Mouse (Mus musculus) thymus, adult 2 months (tissue): Measurements from ENCODE around the gene Gm20388. TPM values are rescaled to one million over a fixed set of nuclear protein-coding genes. Genes with fewer than 3 reads are reported as not detected.
A peak's percentile ranks its signal among the peaks of the same experiment; 100 is the strongest.

Source experiments
- DNase-seq: peaks from one replicate; pipeline ENCODE4 v3.0.0; 2021
- H3K27ac ChIP-seq: fragments of 200-500 bp; 2 replicates; pipeline ENCODE4 v1.5.1; 2012; ENCODE audit warnings: low read length, control low read depth; ENCODE audit not compliant: control insufficient read depth, insufficient read depth
- H3K27me3 ChIP-seq: fragments of 200-500 bp; 2 replicates; pipeline ENCODE4 v1.6.1; 2012; ENCODE audit warnings: mild to moderate bottlenecking, low read length, moderate library complexity, mixed read lengths; ENCODE audit not compliant: control insufficient read depth, insufficient read depth
- H3K36me3 ChIP-seq: fragments of 200-500 bp; 2 replicates; pipeline ENCODE4 v1.6.1; 2012; ENCODE audit warnings: mild to moderate bottlenecking, low read length, moderate library complexity; ENCODE audit not compliant: control insufficient read depth, insufficient read depth
- H3K4me1 ChIP-seq: fragments of 200-500 bp; replicated peaks from 2 replicates; pipeline ENCODE4 v1.6.1; 2012; ENCODE audit warnings: low read length; ENCODE audit not compliant: control insufficient read depth, insufficient read depth
- H3K4me3 ChIP-seq: fragments of 200-500 bp; 2 replicates; pipeline ENCODE4 v1.5.1; 2012; ENCODE audit warnings: mild to moderate bottlenecking, low read length, control low read depth, moderate library complexity; ENCODE audit not compliant: control insufficient read depth, insufficient read depth
- CTCF ChIP-seq: fragments of 200-500 bp; IDR thresholded peaks from 2 replicates; pipeline ENCODE4 v1.5.1; 2012; ENCODE audit warnings: mild to moderate bottlenecking, control low read depth, low read length, moderate library complexity, borderline replicate concordance; ENCODE audit not compliant: control insufficient read depth, poor library complexity, insufficient read depth; ENCODE audit errors: extremely low read depth
- POLR2A ChIP-seq: fragments of 200-500 bp; IDR thresholded peaks from 2 replicates; pipeline ENCODE4 v1.6.1; 2012; ENCODE audit warnings: mild to moderate bottlenecking, low read length, control low read depth, moderate library complexity; ENCODE audit not compliant: control insufficient read depth, poor library complexity, insufficient read depth; ENCODE audit errors: extremely low read depth
- WGBS: fragments of 180-500 bp; shearing (Covaris S2); methylation state at CpG from one replicate; pipeline ENCODE4 v1.1.7; 2018; 5-methylcytosine and 5-hydroxymethylcytosine counted together
- polyA plus RNA-seq: library from polyadenylated mRNA; depleted of rRNA; stranded (reverse); fragments of >200 nt; gene quantifications from 2 replicates; pipeline ENCODE4 v1.2.3, GENCODE M21; 2012

Gene Gm20388
- polyA plus RNA-seq, 1 experiment = 103 TPM

DNA sequence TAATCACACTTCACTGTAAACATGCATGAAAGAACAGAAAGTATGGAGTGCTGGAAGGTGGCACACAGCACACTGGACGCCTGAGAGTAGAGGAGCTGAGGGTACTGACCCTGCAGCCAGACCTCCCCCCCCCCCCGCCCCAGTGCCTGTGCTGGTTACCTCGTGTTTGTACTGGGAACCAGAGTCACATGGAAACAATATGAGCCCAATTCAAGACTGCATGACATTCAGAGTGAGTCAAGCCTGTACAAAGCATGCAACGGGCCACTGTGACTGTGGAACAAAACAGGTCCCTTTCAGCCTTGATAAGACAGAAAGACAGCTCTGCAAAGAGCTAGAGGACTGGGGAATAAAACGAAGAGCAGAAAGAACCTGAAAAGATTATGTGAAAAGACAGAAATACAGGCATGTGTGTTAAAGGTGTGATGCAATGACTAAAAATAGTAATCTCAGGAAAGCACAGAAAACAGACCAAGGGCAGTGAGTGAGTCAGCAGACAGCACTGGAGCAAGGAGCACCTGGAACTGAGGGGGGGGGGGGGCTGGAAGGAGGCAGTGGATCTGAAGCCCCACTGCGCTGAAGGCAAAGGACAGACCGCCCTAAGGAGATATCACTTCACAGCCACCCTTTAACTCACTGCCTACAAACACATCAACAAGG is 3012.9 kb downstream of the Gm20388 start:
- 51% methylated on average over 7 of the region's 7 CpGs for WGBS
- no peak for TF ChIP-seq POLR2A
- TF ChIP-seq CTCF = no peak
- Histone ChIP-seq H3K4me1 (peaks cover 25% of the 10 kb centered on the region), H3K36me3 (no peaks in the 10 kb centered on the region), H3K27ac (no peak overlapping the region), H3K4me3 (no peak overlapping the region), H3K27me3 (no peaks in the 10 kb centered on the region)
- DNase-seq = no peak

DNA sequence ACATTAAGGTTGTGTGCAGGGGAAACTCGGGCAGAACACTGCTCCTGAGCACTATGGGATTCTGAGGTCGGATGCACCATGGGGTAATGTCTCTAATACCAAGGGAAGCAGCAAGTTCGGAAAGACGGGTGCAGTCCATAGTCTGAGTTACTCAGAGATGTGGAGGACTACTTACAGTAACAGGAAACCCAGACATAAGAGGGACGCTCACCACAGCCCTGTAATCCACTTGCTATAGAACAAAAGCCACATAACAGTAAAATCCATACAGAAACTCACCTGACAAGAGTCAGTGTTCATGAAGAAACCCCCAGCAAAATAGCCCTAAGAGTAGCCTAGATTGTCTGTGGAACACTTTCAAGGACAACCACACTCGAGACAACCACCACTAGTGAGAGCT is 3013.4 kb downstream of the Gm20388 start:
- Histone ChIP-seq H3K4me3 (no peak overlapping the region), H3K27ac (no peak overlapping the region), H3K27me3 (no peaks in the 10 kb centered on the region), H3K4me1 (peaks cover 22% of the 10 kb centered on the region), H3K36me3 (no peaks in the 10 kb centered on the region)
- no peak for TF ChIP-seq CTCF
- no peak for TF ChIP-seq POLR2A
- no peak for DNase-seq
- 20% methylated on average over 6 of the region's 6 CpGs for WGBS

DNA sequence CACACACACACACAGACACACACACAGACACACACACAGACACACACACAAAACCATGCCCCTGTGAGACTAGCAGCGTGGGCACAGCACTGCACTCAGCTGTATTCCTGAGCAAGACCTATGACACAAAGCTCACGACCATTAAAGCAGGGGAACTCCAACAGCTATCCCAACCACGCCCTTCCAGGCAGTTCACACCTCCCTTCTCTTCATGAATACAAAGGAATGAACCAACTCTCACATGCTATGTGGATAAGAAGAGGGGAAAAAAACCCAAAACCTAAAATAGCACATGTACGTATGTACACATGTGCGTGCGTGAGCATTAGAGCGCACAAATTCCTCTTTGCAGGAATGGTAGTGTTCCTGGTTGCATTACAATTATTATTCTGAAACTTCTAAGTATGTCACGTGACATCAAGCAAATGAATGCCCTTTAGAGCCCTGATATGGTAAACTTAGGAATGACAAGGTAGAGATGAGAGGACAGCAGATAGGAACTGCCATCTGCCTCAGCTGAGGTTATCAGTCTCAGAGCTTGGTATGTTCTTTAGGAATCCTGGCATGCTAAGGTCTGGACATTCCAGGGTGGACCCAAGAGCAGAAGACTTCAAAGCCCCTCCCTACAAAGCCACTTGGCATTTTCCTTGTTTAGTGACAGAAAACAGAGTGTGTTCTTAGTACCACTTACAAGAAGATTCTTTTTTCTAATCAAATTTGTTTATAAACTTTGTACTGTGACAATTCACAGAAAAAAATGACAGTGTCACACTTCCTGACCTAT is 3015.5 kb downstream of the Gm20388 start:
- H3K27me3 ChIP-seq = no peaks in the 10 kb centered on the region
- peaks cover 17% of the 10 kb centered on the region for H3K4me1 ChIP-seq
- no peaks in the 10 kb centered on the region for H3K36me3 ChIP-seq
- 93% methylated on average over 8 of the region's 8 CpGs for WGBS
- no peak for DNase-seq
- no peak overlapping the region for H3K27ac ChIP-seq
- H3K4me3 ChIP-seq = no peak overlapping the region
- TF ChIP-seq CTCF = no peak
- no peak for TF ChIP-seq POLR2A

DNA sequence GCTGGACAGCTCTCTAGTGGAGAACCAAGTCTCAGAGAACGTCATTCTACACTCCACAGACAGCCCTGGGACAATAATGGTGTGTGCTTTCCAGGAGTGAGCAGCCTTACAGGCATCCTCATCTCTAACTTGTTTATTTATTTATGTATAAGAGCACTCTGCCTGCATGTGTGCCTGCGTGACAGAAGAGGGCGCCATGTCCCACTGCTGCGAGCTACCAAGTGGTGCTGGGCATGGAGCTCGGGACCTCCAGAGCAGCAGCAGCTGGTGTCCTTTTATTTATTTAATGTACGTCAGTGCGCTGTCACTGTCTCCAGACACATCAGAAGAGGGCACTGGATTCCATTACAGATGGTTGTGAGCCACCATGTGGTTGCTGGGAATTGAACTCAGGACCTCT is 3016.1 kb downstream of the Gm20388 start:
- DNase-seq = peak; percentile 41
- Histone ChIP-seq H3K27me3 (no peaks in the 10 kb centered on the region), H3K36me3 (no peaks in the 10 kb centered on the region), H3K27ac (no peak overlapping the region), H3K4me3 (no peak overlapping the region), H3K4me1 (peaks cover 20% of the 10 kb centered on the region)
- WGBS = 96% methylated on average over 7 of the region's 7 CpGs
- TF ChIP-seq CTCF = 0 out of 2 replicates have a peak, but pooled peaks have one; percentile 27
- TF ChIP-seq POLR2A = no peak

DNA sequence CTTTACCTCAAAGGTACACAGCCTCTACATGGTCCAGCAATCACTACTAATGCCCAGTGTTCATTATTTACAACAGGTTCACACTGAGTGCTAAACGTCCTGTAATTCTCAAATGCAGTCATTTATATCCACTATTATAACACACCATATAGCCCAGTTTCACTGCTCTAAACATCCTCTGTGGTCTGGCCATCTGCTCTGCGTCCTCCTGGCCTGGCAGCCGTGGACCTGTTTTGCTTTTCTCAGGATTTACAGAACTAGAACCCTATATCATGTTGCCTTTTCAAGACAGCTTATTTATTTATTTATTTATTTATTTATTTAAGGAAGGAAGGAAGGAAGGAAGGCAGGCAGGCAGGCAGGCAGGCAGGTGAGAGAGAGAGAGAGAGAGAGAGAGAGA is 3017.2 kb downstream of the Gm20388 start:
- peaks cover 26% of the 10 kb centered on the region for H3K4me1 ChIP-seq

DNA sequence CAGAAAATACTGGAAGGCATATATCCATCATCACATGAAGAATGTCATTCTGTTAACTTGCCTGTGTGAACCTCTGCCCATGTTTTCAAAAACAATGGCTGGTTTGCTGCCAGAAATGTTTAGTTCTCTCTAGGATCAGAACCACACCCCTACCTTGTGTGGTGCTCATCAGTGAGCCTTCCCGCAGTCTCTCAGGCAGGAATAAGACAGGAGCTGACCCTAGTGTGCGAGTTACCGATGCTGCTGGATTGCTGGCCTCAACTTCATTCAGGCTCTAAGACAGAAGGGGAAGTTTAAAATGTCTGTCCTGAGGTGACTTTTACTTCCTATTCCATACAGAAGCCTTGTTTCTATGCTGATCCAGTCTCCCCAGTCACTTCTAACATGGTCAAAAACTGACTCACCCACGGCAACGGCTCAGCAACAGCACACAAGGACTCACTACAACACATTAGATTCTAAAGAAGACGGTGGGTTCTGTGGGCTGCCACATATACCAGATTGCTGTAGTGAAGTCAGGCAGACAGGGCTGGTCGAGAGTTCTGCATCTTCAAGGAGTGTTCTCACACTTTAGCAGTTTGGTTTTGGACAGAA is 3018.1 kb downstream of the Gm20388 start:
- Histone ChIP-seq H3K36me3 (no peaks in the 10 kb centered on the region), H3K4me3 (no peak overlapping the region), H3K4me1 (peaks cover 24% of the 10 kb centered on the region), H3K27ac (no peak overlapping the region), H3K27me3 (no peaks in the 10 kb centered on the region)
- no peak for DNase-seq
- TF ChIP-seq POLR2A (no peak), CTCF (no peak)
- WGBS = 45% methylated on average over 7 of the region's 7 CpGs

More for the DNA sequence above, 3017.2 kb downstream of the Gm20388 start:
- no peaks in the 10 kb centered on the region for H3K27me3 ChIP-seq
- no peak overlapping the region for H3K27ac ChIP-seq
- TF ChIP-seq CTCF = no peak
- no peak for TF ChIP-seq POLR2A
- no peaks in the 10 kb centered on the region for H3K36me3 ChIP-seq
- 88% methylated on average over 3 of the region's 3 CpGs for WGBS
- H3K4me3 ChIP-seq = no peak overlapping the region
- DNase-seq = no peak
